Mouse (Mus musculus) neural tube, embryonic 11.5 days (tissue): Measurements from ENCODE around the gene S100a13. TPM values are rescaled to one million over a fixed set of nuclear protein-coding genes. Genes with fewer than 3 reads are reported as not detected.

ENCODE experiments used
- ATAC-seq: fragments of 200-750 bp; cut with Nextera tagmentation; 2 replicates; pipeline ENCODE4 v1.8.0; 2017; ENCODE audit warnings: moderate number of reproducible peaks, mild to moderate bottlenecking, moderate TSS enrichment, moderate library complexity; ENCODE audit not compliant: insufficient read depth, low FRiP score, low TSS enrichment
- DNase-seq: peaks from one replicate; pipeline ENCODE4 v3.0.0-alpha.2; 2015; ENCODE audit warnings: low spot score
- H3K27ac ChIP-seq: fragments of 300-500 bp; sonication (generic); 2 replicates; pipeline ENCODE4 v1.5.1; 2014; ENCODE audit warnings: low read depth, mild to moderate bottlenecking, low read length
- H3K27me3 ChIP-seq: fragments of 300-500 bp; sonication (generic); 2 replicates; pipeline ENCODE4 v1.6.1; 2014; ENCODE audit warnings: mild to moderate bottlenecking, low read length, mixed read lengths; ENCODE audit not compliant: control insufficient read depth, insufficient read depth
- H3K36me3 ChIP-seq: fragments of 300-500 bp; sonication (generic); 2 replicates; pipeline ENCODE4 v1.6.1; 2014; ENCODE audit warnings: mild to moderate bottlenecking, low read length, moderate library complexity, mixed read lengths; ENCODE audit not compliant: control insufficient read depth, insufficient read depth
- H3K4me1 ChIP-seq: fragments of 300-500 bp; sonication (generic); 2 replicates; pipeline ENCODE4 v1.6.1; 2014; ENCODE audit warnings: low read length, mixed read lengths; ENCODE audit not compliant: control insufficient read depth, insufficient read depth
- H3K4me2 ChIP-seq: fragments of 300-500 bp; sonication (generic); 2 replicates; pipeline ENCODE4 v1.6.1; 2014; ENCODE audit warnings: low read depth, mild to moderate bottlenecking, moderate library complexity
- H3K4me3 ChIP-seq: fragments of 300-500 bp; sonication (generic); 2 replicates; pipeline ENCODE4 v1.5.1; 2014; ENCODE audit warnings: low read depth, low read length
- H3K9ac ChIP-seq: fragments of 300-500 bp; sonication (generic); 2 replicates; pipeline ENCODE4 v1.6.1; 2014; ENCODE audit warnings: mild to moderate bottlenecking, low read length
- H3K9me3 ChIP-seq: fragments of 300-500 bp; sonication (generic); 2 replicates; pipeline ENCODE4 v1.6.1; 2016; ENCODE audit warnings: low read length; ENCODE audit not compliant: control insufficient read depth
- WGBS: fragments of 180-500 bp; shearing (Covaris S2); extraction: QIAGEN DNeasy Blood & Tissue Kit; methylation state at CpG from one replicate; pipeline ENCODE4 v1.1.7; 2014; 5-methylcytosine and 5-hydroxymethylcytosine counted together
- polyA plus RNA-seq: library from polyadenylated mRNA; unstranded; fragments of >200 nt; fragmentation: Nextera tagmentation; extraction: Ambion mirVana; gene quantifications from 2 replicates; pipeline ENCODE4 v1.2.1, GENCODE M21; 2014

The S100a13 gene
- polyA plus RNA-seq, 1 experiment from 2014 or later = 11.2 TPM

DNA sequence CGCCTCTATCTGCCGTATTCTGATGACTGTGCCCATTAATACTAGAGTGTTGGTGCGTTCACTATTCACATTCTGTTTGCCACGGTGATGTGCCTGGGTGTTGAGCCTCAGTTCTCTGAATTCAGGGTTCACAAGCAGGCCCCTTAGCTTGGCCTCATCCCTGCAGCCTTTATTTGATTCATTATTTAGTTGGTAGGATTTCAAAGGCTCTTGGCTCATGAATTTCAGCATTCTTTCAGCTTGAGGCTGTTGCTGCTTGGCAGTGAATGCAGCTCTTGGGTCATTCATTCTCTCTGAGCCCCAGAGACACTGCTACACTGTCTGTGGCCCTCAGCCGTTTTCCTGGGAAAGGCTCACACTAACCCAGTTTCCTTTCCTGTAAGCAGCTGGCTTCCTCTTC lies 41.7 kb downstream of the S100a13 start:
- DNase-seq (peak; percentile 15), ATAC-seq (no peak)
- no peak overlapping the region for H3K27ac ChIP-seq

DNA sequence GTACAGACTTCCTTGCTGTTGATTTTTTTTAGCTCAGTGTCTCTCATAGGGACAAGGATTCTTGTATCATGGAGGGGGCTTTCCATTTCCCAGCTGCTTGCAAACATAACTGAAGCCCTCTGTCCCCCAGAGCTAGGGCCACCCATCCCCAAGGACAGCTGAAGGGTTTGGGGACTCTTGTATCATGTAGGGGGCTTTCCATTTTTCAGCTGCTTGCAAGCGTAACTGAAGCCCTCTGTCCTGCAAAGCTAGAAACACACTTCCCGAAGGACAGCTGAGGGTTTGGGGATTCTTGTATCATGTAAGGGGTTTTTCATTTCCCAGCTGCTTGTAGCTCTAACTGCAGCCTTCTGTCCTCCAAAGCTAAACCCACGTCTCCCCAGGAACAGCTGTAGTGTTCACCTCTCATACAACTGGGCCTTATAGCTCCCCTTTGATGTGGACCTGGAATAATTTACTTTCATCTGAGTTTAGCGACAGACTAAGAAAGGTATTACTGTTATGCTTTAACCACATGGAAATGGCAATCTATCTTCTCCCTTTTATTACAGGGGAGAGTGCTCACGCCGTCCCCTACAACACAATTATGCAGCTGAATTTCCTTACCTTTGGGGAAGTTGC lies 45.9 kb downstream of the S100a13 start, which contains the start of gene S100a3:
Gene S100a3 (plus strand): TSS at position 571 of the 621 bp plus-strand sequence.
- no peak within 1 kb of the TSS for H3K9ac ChIP-seq
- no peaks in the 10 kb centered on the region for H3K9me3 ChIP-seq
- H3K4me2 ChIP-seq = no peak within 1 kb of the TSS
- 76% methylated on average over 6 of the region's 6 CpGs for WGBS
- H3K27ac ChIP-seq = no peak within 1 kb of the TSS
- H3K36me3 ChIP-seq = no peaks in the 10 kb centered on the region
- H3K4me1 ChIP-seq = no peaks in the 10 kb centered on the region
- ATAC-seq (no peak), DNase-seq (no peak)
- no peaks in the 10 kb centered on the region for H3K27me3 ChIP-seq
- no peak within 1 kb of the TSS for H3K4me3 ChIP-seq

More for the DNA sequence above, 41.7 kb downstream of the S100a13 start:
- WGBS = 58% methylated on average over 5 of the region's 5 CpGs
- Histone ChIP-seq H3K4me3 (no peak overlapping the region), H3K27me3 (no peaks in the 10 kb centered on the region), H3K4me2 (no peak overlapping the region), H3K9me3 (no peaks in the 10 kb centered on the region), H3K36me3 (no peaks in the 10 kb centered on the region), H3K4me1 (no peaks in the 10 kb centered on the region), H3K9ac (no peak overlapping the region)

Other genes starting within 250 kb of the S100a13 start
- 4.7 and 6.2 TPM in 2 replicates for gene Dennd4b, start 249.2 kb upstream of the S100a13 start, polyA plus RNA-seq
- gene Gatad2b, start 221.3 kb upstream of the S100a13 start, polyA plus RNA-seq = 9.2 and 11.4 TPM in 2 replicates
- 11.6 and 14.1 TPM in 2 replicates for gene Slc27a3, start 124.5 kb upstream of the S100a13 start, polyA plus RNA-seq
- gene Ints3, start 80.8 kb upstream of the S100a13 start, polyA plus RNA-seq = 36.8 and 45.8 TPM in 2 replicates
- 3.1 and 3.5 TPM in 2 replicates for gene Npr1, start 48.6 kb upstream of the S100a13 start, polyA plus RNA-seq
- gene Ilf2, start 38.3 kb upstream of the S100a13 start, polyA plus RNA-seq = 333 and 341 TPM in 2 replicates
- gene Snapin, start 23.4 kb upstream of the S100a13 start, polyA plus RNA-seq = 77.3 and 77.7 TPM in 2 replicates
- 133 and 134 TPM in 2 replicates for gene Chtop, start 4.9 kb upstream of the S100a13 start, polyA plus RNA-seq
- gene S100a1, start within 50 bp of the S100a13 start, polyA plus RNA-seq = 4.6 and 8.4 TPM in 2 replicates
- gene S100a14, start 12.4 kb downstream of the S100a13 start, polyA plus RNA-seq = not detected in 2 replicates
- gene S100a16, start 22.8 kb downstream of the S100a13 start, polyA plus RNA-seq = 39.2 and 40.0 TPM in 2 replicates
- not detected in 2 replicates for gene S100a3, start 46.1 kb downstream of the S100a13 start, polyA plus RNA-seq
- not detected in 2 replicates for gene S100a2, start 75.8 kb downstream of the S100a13 start, polyA plus RNA-seq
- gene Gm42674, start 87.5 kb downstream of the S100a13 start, polyA plus RNA-seq = not detected in 2 replicates
- 0.55 TPM in 1 of 2 replicates, not detected in the other for gene S100a4, start 89.3 kb downstream of the S100a13 start, polyA plus RNA-seq
- gene S100a5, start 94.1 kb downstream of the S100a13 start, polyA plus RNA-seq = not detected in 2 replicates
- gene S100a6, start 98.4 kb downstream of the S100a13 start, polyA plus RNA-seq = 7.3 and 8.2 TPM in 2 replicates
- not detected in 2 replicates for gene S100a7a, start 139.6 kb downstream of the S100a13 start, polyA plus RNA-seq
- gene S100a8, start 154.5 kb downstream of the S100a13 start, polyA plus RNA-seq = 4.8 and 5.3 TPM in 2 replicates
- gene S100a9, start 181.3 kb downstream of the S100a13 start, polyA plus RNA-seq = 2.6 and 5.2 TPM in 2 replicates
- gene Pglyrp4, start 212.5 kb downstream of the S100a13 start, polyA plus RNA-seq = not detected in 2 replicates